Mouse (Mus musculus) gastrocnemius, postnatal 4 days (tissue): Measurements from ENCODE around the gene Scgn. TPM values are rescaled to one million over a fixed set of nuclear protein-coding genes. Genes with fewer than 3 reads are reported as not detected.

Source experiments
- DNase-seq, 2 experiments: peaks; one replicate each; pipeline ENCODE4 v3.0.0; 2021 to 2022; ENCODE audit warnings: low spot score in 2 of 2, mixed read lengths in 2 of 2
- long read RNA-seq, 2 experiments: library from polyadenylated mRNA; stranded (forward); transcript quantifications; one replicate each; pipeline ENCODE4 v2.0.0; 2021
- total RNA-seq, 2 experiments: library from RNA; stranded (reverse); gene quantifications; 2 replicates each; pipeline ENCODE4 v1.2.3; 2021

Gene Scgn
- total RNA-seq = not detected
- long read RNA-seq, experiment 1 = 0 reads
- long read RNA-seq, experiment 2 = 0 reads

- DNase-seq = peak; percentile 29 to 65
Observed at GRCm38 (mm10) chr13:23990928-23991327, at the start of gene Scgn. TSS of gene Scgn (minus strand) at chr13:23991214.

GRCm38 (mm10) chr13:24040221-24040620, 49.2 kb upstream of the Scgn start:
- DNase-seq = no peak

- no peak for DNase-seq
Observed at GRCm38 (mm10) chr13:24037502-24037901, 46.5 kb upstream of the Scgn start.

- no peak for DNase-seq
Observed at GRCm38 (mm10) chr13:24036150-24036549, 45.1 kb upstream of the Scgn start.

GRCm38 (mm10) chr13:24027191-24028170, 36.5 kb upstream of the Scgn start:
- no peak for DNase-seq

GRCm38 (mm10) chr13:24018515-24018914, 27.5 kb upstream of the Scgn start:
- DNase-seq = no peak

GRCm38 (mm10) chr13:24005528-24005927, 14.5 kb upstream of the Scgn start:
- no peak for DNase-seq

- DNase-seq = no peak
Observed at GRCm38 (mm10) chr13:24001797-24002196, 10.8 kb upstream of the Scgn start.

- DNase-seq = no peak
Observed at GRCm38 (mm10) chr13:24001081-24001480, 10.1 kb upstream of the Scgn start.

- DNase-seq = no peak
Observed at GRCm38 (mm10) chr13:23998826-23999225, 7.8 kb upstream of the Scgn start.

GRCm38 (mm10) chr13:23994756-23995155, 3.7 kb upstream of the Scgn start:
- no peak for DNase-seq

GRCm38 (mm10) chr13:23994024-23994423, 3.0 kb upstream of the Scgn start:
- no peak for DNase-seq

- DNase-seq = no peak
Observed at GRCm38 (mm10) chr13:23990451-23990850, 563 bp downstream of the Scgn start.

- DNase-seq = no peak
Observed at GRCm38 (mm10) chr13:23985130-23985529, 5.9 kb downstream of the Scgn start.

GRCm38 (mm10) chr13:23972271-23972670, 18.7 kb downstream of the Scgn start:
- DNase-seq = no peak

- DNase-seq = no peak
Observed at GRCm38 (mm10) chr13:23971870-23972269, 19.1 kb downstream of the Scgn start.

- no peak for DNase-seq
Observed at GRCm38 (mm10) chr13:23964909-23965308, 26.1 kb downstream of the Scgn start.

GRCm38 (mm10) chr13:23959776-23960175, 31.2 kb downstream of the Scgn start:
- DNase-seq = no peak

GRCm38 (mm10) chr13:23950928-23951327, 40.1 kb downstream of the Scgn start:
- DNase-seq = no peak

GRCm38 (mm10) chr13:23949484-23950246, 41.3 kb downstream of the Scgn start:
- no peak for DNase-seq

- no peak for DNase-seq
Observed at GRCm38 (mm10) chr13:23946254-23946653, 44.8 kb downstream of the Scgn start.

GRCm38 (mm10) chr13:23942861-23943260, 48.2 kb downstream of the Scgn start:
- no peak for DNase-seq
